Mouse (Mus musculus) neural tube, embryonic 12.5 days (tissue): Measurements from ENCODE around the gene Dkk3. TPM values are rescaled to one million over a fixed set of nuclear protein-coding genes. Genes with fewer than 3 reads are reported as not detected.
"Not testable (repeated sequence)": the region's sequence is repeated elsewhere in the genome, so short reads cannot be mapped to it uniquely, and the experiment has no call there.

Experiments used
- ATAC-seq: fragments of 200-750 bp; cut with Nextera tagmentation; 2 replicates; pipeline ENCODE4 v1.8.0; 2017; ENCODE audit warnings: low read depth, mild to moderate bottlenecking, moderate TSS enrichment, moderate library complexity; ENCODE audit not compliant: low FRiP score
- H3K27ac ChIP-seq: fragments of 300-500 bp; sonication (generic); 2 replicates; pipeline ENCODE4 v1.5.1; 2016
- H3K27me3 ChIP-seq: fragments of 300-500 bp; sonication (generic); replicated peaks from 2 replicates; pipeline ENCODE4 v1.6.1; 2016; ENCODE audit warnings: mild to moderate bottlenecking
- H3K36me3 ChIP-seq: fragments of 300-500 bp; sonication (generic); 2 replicates; pipeline ENCODE4 v1.6.1; 2016; ENCODE audit warnings: mild to moderate bottlenecking
- H3K4me1 ChIP-seq: fragments of 300-500 bp; sonication (generic); 2 replicates; pipeline ENCODE4 v1.6.1; 2016
- H3K4me2 ChIP-seq: fragments of 300-500 bp; sonication (generic); replicated peaks from 2 replicates; pipeline ENCODE4 v1.6.1; 2016; ENCODE audit warnings: mild to moderate bottlenecking
- H3K4me3 ChIP-seq: fragments of 300-500 bp; sonication (generic); 2 replicates; pipeline ENCODE4 v1.5.1; 2016
- H3K9ac ChIP-seq: fragments of 300-500 bp; sonication (generic); 2 replicates; pipeline ENCODE4 v1.6.1; 2016; ENCODE audit warnings: mild to moderate bottlenecking
- H3K9me3 ChIP-seq: fragments of 300-500 bp; sonication (generic); 2 replicates; pipeline ENCODE4 v1.6.1; 2016; ENCODE audit warnings: mild to moderate bottlenecking
- WGBS: fragments of 180-500 bp; shearing (Covaris S2); methylation state at CpG from one replicate; pipeline ENCODE4 v1.1.7; 2016; 5-methylcytosine and 5-hydroxymethylcytosine counted together
- polyA plus RNA-seq: library from polyadenylated mRNA; unstranded; fragments of >200 nt; fragmentation: Nextera tagmentation; extraction: Ambion mirVana; gene quantifications from 2 replicates; pipeline ENCODE4 v1.2.1, GENCODE M21; 2016

Dkk3 gene
- polyA plus RNA-seq, 1 experiment from 2014 or later: 17.2 TPM

DNA sequence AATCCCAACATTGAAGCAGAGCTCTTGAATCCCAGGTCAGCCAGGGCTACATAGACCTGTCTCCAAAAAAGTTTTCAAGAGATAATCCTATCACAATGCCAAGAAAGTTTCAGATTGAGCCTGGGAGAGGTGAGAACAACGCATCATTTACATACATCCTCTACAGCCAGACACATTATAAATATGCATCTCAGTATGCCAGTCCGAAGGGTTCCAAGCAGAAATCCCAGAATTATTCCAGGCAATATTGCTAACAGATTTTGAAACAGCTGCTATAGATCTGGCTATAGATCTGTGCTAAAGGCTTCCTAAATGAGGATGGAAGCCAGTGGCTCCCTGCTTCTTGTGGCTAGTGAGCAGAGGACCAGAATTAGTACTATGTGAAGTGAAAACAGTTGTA, 58.0 kb downstream of the Dkk3 start:
- no peak for ATAC-seq
- H3K9me3 ChIP-seq: no peaks in the 10 kb centered on the region
- H3K36me3 ChIP-seq: peaks cover 73% of the 10 kb centered on the region
- H3K4me1 ChIP-seq: no peaks in the 10 kb centered on the region
- no peak overlapping the region for H3K4me3 ChIP-seq
- no peak overlapping the region for H3K4me2 ChIP-seq
- H3K27me3 ChIP-seq: no peaks in the 10 kb centered on the region
- 96% methylated on average over 2 of the region's 2 CpGs for WGBS
- no peak overlapping the region for H3K27ac ChIP-seq
- no peak overlapping the region for H3K9ac ChIP-seq

DNA sequence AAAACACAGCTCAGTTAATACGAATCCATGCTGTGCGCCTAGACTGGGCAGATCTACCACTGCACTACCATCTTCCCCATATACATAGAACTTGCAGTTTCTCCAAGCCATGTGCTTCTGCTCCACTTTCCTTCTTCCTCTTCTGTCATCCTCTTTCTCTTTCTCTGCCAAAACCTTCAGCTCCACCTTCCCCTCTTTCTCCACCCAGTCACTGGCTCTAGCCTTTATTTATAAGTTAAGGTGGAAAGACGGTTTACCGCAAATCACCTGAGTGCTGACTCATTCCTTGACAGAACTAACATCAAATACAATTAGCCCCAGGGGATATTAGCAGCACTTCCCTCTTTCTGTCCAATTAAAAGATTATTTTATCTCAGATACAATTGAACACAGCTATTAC, 63.9 kb downstream of the Dkk3 start:
- H3K4me3 ChIP-seq, H3K9me3 ChIP-seq, H3K4me2 ChIP-seq, ATAC-seq, H3K27ac ChIP-seq, H3K9ac ChIP-seq, H3K4me1 ChIP-seq, H3K27me3 ChIP-seq: not testable (repeated sequence)
- peaks cover 71% of the 10 kb centered on the region for H3K36me3 ChIP-seq
- WGBS: 96% methylated on average over 4 of the region's 4 CpGs

DNA sequence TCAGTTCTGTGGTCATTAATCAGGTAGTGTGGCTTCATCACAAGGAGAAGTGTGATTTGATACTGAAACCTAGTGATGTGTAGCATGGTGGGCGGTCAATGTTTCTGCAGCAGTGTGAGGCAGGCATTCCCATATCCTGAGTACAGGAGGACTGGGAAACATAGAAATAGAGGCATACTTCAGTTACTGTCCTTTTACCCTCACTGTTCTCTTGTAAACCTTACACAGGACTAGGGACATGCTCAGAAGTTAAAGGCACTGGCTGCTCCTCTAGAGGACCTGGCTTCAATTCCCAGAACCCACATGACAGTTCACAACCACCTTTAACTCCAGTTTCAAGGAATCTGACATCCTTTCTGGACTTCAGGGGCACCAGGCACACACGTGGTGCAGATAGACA, 72.7 kb downstream of the Dkk3 start:
- no peak for ATAC-seq
- Histone ChIP-seq H3K9ac (no peak overlapping the region), H3K36me3 (peaks cover 50% of the 10 kb centered on the region), H3K4me2 (no peak overlapping the region), H3K9me3 (no peaks in the 10 kb centered on the region), H3K4me3 (no peak overlapping the region), H3K4me1 (no peaks in the 10 kb centered on the region), H3K27ac (no peak overlapping the region), H3K27me3 (no peaks in the 10 kb centered on the region)
- 98% methylated on average over 2 of the region's 2 CpGs for WGBS

DNA sequence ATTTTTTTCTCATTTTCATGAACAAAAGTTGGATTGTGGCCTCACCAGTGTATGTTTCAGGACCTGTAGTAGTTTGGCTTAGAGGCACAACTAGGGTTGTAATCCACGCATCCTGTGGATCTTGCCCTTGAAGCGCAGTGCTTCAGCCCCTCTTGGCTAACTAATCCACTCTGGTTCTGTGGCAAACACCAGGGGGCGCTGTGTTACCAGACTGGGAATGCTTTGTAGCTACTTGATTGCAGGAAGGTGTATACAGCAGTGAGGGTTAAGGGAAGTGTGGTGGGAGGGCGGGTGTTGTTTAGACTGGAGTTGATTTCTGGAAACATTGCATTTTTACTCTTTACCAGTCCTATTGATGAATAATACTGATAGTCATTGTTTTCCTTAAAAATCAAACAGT, 73.8 kb downstream of the Dkk3 start:
- Histone ChIP-seq H3K9ac (no peak overlapping the region), H3K4me1 (no peaks in the 10 kb centered on the region), H3K4me2 (no peak overlapping the region), H3K27ac (no peak overlapping the region), H3K27me3 (no peaks in the 10 kb centered on the region), H3K36me3 (peaks cover 47% of the 10 kb centered on the region), H3K9me3 (no peaks in the 10 kb centered on the region), H3K4me3 (no peak overlapping the region)
- WGBS: 48% methylated on average over 4 of the region's 4 CpGs
- ATAC-seq: no peak

DNA sequence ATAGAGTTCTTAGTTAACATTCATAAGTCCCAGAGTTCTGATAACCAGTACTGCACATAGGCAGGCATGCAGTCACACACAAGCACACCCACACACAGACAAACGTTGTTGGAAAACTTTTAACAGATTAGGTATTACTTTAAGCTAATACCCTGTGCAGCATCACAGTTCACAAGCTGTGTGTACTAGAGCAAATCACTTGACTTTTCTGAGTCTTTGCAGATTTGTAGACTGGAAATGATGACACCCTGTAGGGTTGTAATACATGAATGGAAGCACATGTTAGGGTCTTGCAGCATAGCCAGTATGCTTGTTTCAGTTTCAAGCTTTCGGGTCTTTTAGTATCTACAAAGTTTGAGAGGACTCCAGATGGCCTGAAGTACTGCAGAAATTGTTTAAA, 74.6 kb downstream of the Dkk3 start:
- Histone ChIP-seq H3K9me3 (no peaks in the 10 kb centered on the region), H3K27ac (no peak overlapping the region), H3K4me3 (no peak overlapping the region), H3K27me3 (no peaks in the 10 kb centered on the region), H3K4me1 (no peaks in the 10 kb centered on the region), H3K9ac (no peak overlapping the region), H3K36me3 (peaks cover 42% of the 10 kb centered on the region), H3K4me2 (no peak overlapping the region)
- 91% methylated on average over 2 of the region's 2 CpGs for WGBS
- no peak for ATAC-seq

DNA sequence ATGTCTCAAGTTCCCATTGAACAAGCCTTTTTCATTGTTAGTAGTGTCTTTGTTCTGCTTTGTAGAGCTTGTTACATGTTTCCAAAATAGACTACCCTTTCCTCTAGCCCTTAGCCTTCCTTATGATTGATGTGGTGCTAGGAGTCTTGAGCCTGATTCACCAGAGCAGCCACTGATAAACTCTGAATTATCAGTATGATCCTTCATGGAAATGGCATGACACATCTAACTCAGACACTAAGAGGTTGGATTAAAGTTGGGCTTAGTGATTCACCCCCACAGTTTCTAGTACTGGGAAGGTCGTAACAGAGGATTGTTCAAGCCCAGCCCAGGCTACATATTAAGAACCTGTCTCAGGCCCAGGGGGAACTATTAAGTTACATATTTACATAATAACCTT, 76.2 kb downstream of the Dkk3 start:
- Histone ChIP-seq H3K9me3 (no peaks in the 10 kb centered on the region), H3K27me3 (no peaks in the 10 kb centered on the region), H3K4me3 (no peak overlapping the region), H3K36me3 (peaks cover 37% of the 10 kb centered on the region), H3K4me1 (no peaks in the 10 kb centered on the region), H3K9ac (no peak overlapping the region), H3K27ac (no peak overlapping the region), H3K4me2 (no peak overlapping the region)
- ATAC-seq: no peak
- 84% methylated on average over 1 of the region's 1 CpGs for WGBS

DNA sequence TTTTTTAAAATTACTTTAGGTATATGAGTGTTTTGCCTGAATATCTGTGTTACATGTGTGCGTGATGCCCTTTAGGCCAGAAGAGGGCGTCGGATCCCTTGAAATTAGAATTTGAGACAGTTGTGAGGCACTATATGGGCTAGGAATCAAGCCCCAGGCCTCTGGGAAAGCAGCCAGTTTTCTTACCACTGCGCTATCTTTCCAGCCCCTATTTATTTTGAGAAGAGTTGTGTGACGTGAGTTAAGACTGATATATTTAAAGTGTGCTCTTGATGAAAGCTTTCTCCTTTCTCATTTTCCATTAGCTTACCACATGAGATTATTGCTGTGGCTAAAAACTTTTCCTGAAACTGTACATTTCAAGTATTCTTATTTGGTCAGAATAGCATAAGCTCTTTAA, 84.0 kb downstream of the Dkk3 start:
- H3K4me2 ChIP-seq: no peak overlapping the region
- WGBS: 92% methylated on average over 5 of the region's 5 CpGs
- no peak overlapping the region for H3K27ac ChIP-seq
- no peaks in the 10 kb centered on the region for H3K27me3 ChIP-seq
- no peaks in the 10 kb centered on the region for H3K9me3 ChIP-seq
- no peak overlapping the region for H3K9ac ChIP-seq
- ATAC-seq: no peak
- H3K36me3 ChIP-seq: peaks cover 27% of the 10 kb centered on the region
- H3K4me3 ChIP-seq: no peak overlapping the region
- no peaks in the 10 kb centered on the region for H3K4me1 ChIP-seq

Other genes starting within 250 kb of the Dkk3 start
- 95.1 and 103 TPM in 2 replicates for gene Usp47, start 135.6 kb downstream of the Dkk3 start, polyA plus RNA-seq
- 1.4 and 2.0 TPM in 2 replicates for gene Mical2, start 66.8 kb upstream of the Dkk3 start, polyA plus RNA-seq